Mouse (Mus musculus) E14TG2a.4 (cell line): ENCODE data around the gene Trp63.

Experiments used
- CTCF ChIP-seq: conservative IDR thresholded peaks from 2 replicates; pipeline ENCODE4 v1.5.1; 2014; ENCODE audit warnings: low read length
- NANOG ChIP-seq: IDR thresholded peaks from 2 replicates; pipeline ENCODE4 v1.6.1; 2014; ENCODE audit warnings: borderline replicate concordance, low read length, mixed read lengths
- POU5F1 ChIP-seq: IDR thresholded peaks from 2 replicates; pipeline ENCODE4 v1.6.1; 2014; ENCODE audit warnings: low read length, borderline replicate concordance

GRCm38 (mm10) chr16:25817753-25818624 lies 134.4 kb downstream of the Trp63 start:
- TF ChIP-seq CTCF (no peak), POU5F1 (no peak), NANOG (0 out of 2 replicates have a peak, but pooled peaks have one; percentile 2)
